Mouse (Mus musculus) megakaryocyte, adult 5-6 weeks (primary cell): ENCODE measurements around the gene Gigyf1. TPM values are rescaled to one million over a fixed set of nuclear protein-coding genes. Genes with fewer than 3 reads are reported as not detected.

Experiments used
- ATAC-seq: 2 replicates; pipeline ENCODE4 v1.8.0; 2016; ENCODE audit warnings: mild to moderate bottlenecking, inconsistent platforms; ENCODE audit not compliant: poor library complexity, severe bottlenecking
- total RNA-seq, 2 experiments: library from RNA; stranded (forward) in 1 of 2; stranded (reverse) in 1 of 2; fragments of 153-499, 151-499 nt in 1 of 2; fragments of 221-1000, 200-1000 nt in 1 of 2; gene quantifications; 2 replicates each; pipeline versions ENCODE4 v1.2.3 to v1.2.4; 2015 to 2017

The Gigyf1 gene
- total RNA-seq, 2 experiments from 2014 or later, result 5.6 to 8.3 TPM

DNA sequence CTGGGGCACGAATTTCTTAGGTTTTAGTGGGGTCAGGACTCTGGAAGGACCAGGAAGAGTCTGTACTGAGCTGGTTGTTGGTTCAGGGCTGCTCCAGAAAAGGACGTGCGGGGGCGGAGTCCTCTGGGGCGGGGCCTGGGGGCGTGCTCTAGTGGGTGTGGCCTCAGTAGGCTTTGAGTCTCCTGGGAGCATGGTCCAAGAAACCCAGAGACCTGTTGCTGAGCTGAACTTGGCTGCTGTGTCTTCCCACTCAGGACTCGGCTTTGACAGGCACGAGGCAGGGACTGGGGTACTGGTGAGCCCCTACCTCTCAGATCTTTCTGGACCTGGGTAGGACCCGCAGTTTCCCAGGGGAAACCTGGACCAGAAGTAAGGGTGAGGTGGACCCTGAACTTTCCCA, 51.3 kb downstream of the Gigyf1 start, which contains the start of gene Tfr2:
Gene Tfr2 (plus strand): TSS at position 176 of the 400 bp plus-strand sequence.
- peak; percentile 87 for ATAC-seq

DNA sequence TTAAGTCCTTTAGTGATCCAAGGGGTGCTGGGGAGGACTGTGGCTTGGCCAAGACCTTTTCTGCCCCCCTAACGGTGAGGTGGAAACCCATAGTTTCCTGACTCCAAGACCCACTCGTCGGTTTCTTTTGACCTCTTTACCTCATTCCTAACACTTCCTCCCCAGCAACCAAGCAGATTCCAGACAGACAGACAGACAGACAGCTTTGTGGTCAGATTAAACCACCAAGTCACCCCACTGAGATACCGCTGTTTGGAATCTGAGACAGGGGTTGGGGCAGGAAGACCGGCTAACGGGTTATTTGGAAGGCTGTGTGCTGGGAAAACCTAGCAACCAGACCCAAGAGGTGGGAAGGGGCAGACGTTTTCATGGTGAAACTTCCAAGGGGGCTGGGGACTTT, 51.8 kb downstream of the Gigyf1 start:
- peak; percentile 3; the same call in 1 of the 2 replicates for ATAC-seq

- ATAC-seq, result peak; percentile 43
Observed at GRCm38 (mm10) chr5:137570691-137571586, 52.6 kb downstream of the Gigyf1 start.

DNA sequence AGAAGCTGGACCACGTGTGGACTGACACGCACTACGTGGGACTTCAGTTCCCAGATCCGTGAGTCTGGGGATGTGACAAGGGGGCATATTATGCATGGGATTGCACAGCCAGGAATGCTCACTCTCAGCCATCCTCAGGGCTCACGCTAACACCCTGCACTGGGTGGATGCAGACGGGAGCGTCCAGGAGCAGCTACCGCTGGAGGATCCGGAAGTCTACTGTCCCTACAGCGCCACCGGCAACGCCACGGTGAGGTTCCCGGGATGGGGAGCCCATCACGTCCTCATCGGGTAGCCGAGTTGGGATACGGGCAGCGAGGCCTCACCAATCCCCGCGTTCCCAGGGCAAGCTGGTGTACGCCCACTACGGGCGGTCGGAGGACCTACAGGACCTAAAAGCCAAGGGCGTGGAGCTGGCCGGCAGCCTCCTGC, 56.1 kb downstream of the Gigyf1 start:
- no peak for ATAC-seq

Other genes starting within 250 kb of the Gigyf1 start
- 0.09 and 0.50 TPM in 2 replicates for gene Ache, start 231.0 kb upstream of the Gigyf1 start, total RNA-seq (2015)
- 0.07 and 0.08 TPM in 2 replicates for gene Ache, start 231.0 kb upstream of the Gigyf1 start, total RNA-seq (2017)
- 0.18 and 1.4 TPM in 2 replicates for gene Ufsp1, start 223.9 kb upstream of the Gigyf1 start, total RNA-seq (2015)
- 0.24 and 0.59 TPM in 2 replicates for gene Ufsp1, start 223.9 kb upstream of the Gigyf1 start, total RNA-seq (2017)
- gene Srrt, start 210.9 kb upstream of the Gigyf1 start, total RNA-seq (2015), result 71.9 and 97.1 TPM in 2 replicates
- 158 and 222 TPM in 2 replicates for gene Srrt, start 210.9 kb upstream of the Gigyf1 start, total RNA-seq (2017)
- gene Trip6, start 204.1 kb upstream of the Gigyf1 start, total RNA-seq (2015), result 4.1 and 4.2 TPM in 2 replicates
- 2.1 and 2.9 TPM in 2 replicates for gene Trip6, start 204.1 kb upstream of the Gigyf1 start, total RNA-seq (2017)
- gene Slc12a9, start 185.0 kb upstream of the Gigyf1 start, total RNA-seq (2015), result 12.8 and 13.4 TPM in 2 replicates
- gene Slc12a9, start 185.0 kb upstream of the Gigyf1 start, total RNA-seq (2017), result 20.9 and 21.6 TPM in 2 replicates
- 0.16 TPM in 1 of 2 replicates, not detected in the other for gene Ephb4, start 168.4 kb upstream of the Gigyf1 start, total RNA-seq (2015)
- not detected in 2 replicates for gene Ephb4, start 168.4 kb upstream of the Gigyf1 start, total RNA-seq (2017)
- gene Zan, start 41.5 kb upstream of the Gigyf1 start, total RNA-seq (2015), result 0.04 TPM in 1 of 2 replicates, not detected in the other
- gene Zan, start 41.5 kb upstream of the Gigyf1 start, total RNA-seq (2017), result not detected in 2 replicates
- gene Pop7, start 16.0 kb upstream of the Gigyf1 start, total RNA-seq (2015), result 20.4 and 27.5 TPM in 2 replicates
- gene Pop7, start 16.0 kb upstream of the Gigyf1 start, total RNA-seq (2017), result 11.9 and 14.9 TPM in 2 replicates
- gene Epo, start 14.7 kb downstream of the Gigyf1 start, total RNA-seq (2015), result not detected in 2 replicates
- gene Epo, start 14.7 kb downstream of the Gigyf1 start, total RNA-seq (2017), result not detected in 2 replicates
- gene Gnb2, start 15.0 kb downstream of the Gigyf1 start, total RNA-seq (2015), result 393 and 449 TPM in 2 replicates
- gene Gnb2, start 15.0 kb downstream of the Gigyf1 start, total RNA-seq (2017), result 377 and 389 TPM in 2 replicates
- gene Actl6b, start 35.0 kb downstream of the Gigyf1 start, total RNA-seq (2015), result not detected in 2 replicates
- not detected in 2 replicates for gene Actl6b, start 35.0 kb downstream of the Gigyf1 start, total RNA-seq (2017)
- gene Tfr2, start 51.3 kb downstream of the Gigyf1 start, total RNA-seq (2015), result 0.89 and 1.0 TPM in 2 replicates
- gene Tfr2, start 51.3 kb downstream of the Gigyf1 start, total RNA-seq (2017), result 1.3 and 2.5 TPM in 2 replicates
- 60.5 and 64.2 TPM in 2 replicates for gene Mospd3, start 82.5 kb downstream of the Gigyf1 start, total RNA-seq (2015)
- 6.4 and 10.6 TPM in 2 replicates for gene Mospd3, start 82.5 kb downstream of the Gigyf1 start, total RNA-seq (2017)
- 0.40 and 1.0 TPM in 2 replicates for gene Pcolce, start 95.2 kb downstream of the Gigyf1 start, total RNA-seq (2015)
- 0.51 TPM in 1 of 2 replicates, not detected in the other for gene Pcolce, start 95.2 kb downstream of the Gigyf1 start, total RNA-seq (2017)
- 0.18 TPM in 1 of 2 replicates, not detected in the other for gene Fbxo24, start 110.5 kb downstream of the Gigyf1 start, total RNA-seq (2015)
- gene Fbxo24, start 110.5 kb downstream of the Gigyf1 start, total RNA-seq (2017), result 0.37 TPM in 1 of 2 replicates, not detected in the other
- gene Lrch4, start 110.6 kb downstream of the Gigyf1 start, total RNA-seq (2015), result 76.5 and 93.0 TPM in 2 replicates
- gene Lrch4, start 110.6 kb downstream of the Gigyf1 start, total RNA-seq (2017), result 57.1 and 66.7 TPM in 2 replicates
- 8.1 and 10.2 TPM in 2 replicates for gene Gm20605, start 110.6 kb downstream of the Gigyf1 start, total RNA-seq (2015)
- 5.7 and 18.8 TPM in 2 replicates for gene Gm20605, start 110.6 kb downstream of the Gigyf1 start, total RNA-seq (2017)
- gene Sap25, start 122.8 kb downstream of the Gigyf1 start, total RNA-seq (2015), result 59.9 and 97.5 TPM in 2 replicates
- 27.8 and 35.6 TPM in 2 replicates for gene Sap25, start 122.8 kb downstream of the Gigyf1 start, total RNA-seq (2017)
- gene Irs3, start 127.2 kb downstream of the Gigyf1 start, total RNA-seq (2015), result not detected in 2 replicates
- not detected in 2 replicates for gene Irs3, start 127.2 kb downstream of the Gigyf1 start, total RNA-seq (2017)
- gene Agfg2, start 166.2 kb downstream of the Gigyf1 start, total RNA-seq (2015), result 19.3 and 19.9 TPM in 2 replicates
- gene Agfg2, start 166.2 kb downstream of the Gigyf1 start, total RNA-seq (2017), result 16.6 and 18.3 TPM in 2 replicates
- gene Nyap1, start 223.1 kb downstream of the Gigyf1 start, total RNA-seq (2015), result 0.21 and 0.27 TPM in 2 replicates
- gene Nyap1, start 223.1 kb downstream of the Gigyf1 start, total RNA-seq (2017), result 0.84 and 1.1 TPM in 2 replicates
- 55.9 and 74.7 TPM in 2 replicates for gene Tsc22d4, start 227.2 kb downstream of the Gigyf1 start, total RNA-seq (2015)
- 112 and 113 TPM in 2 replicates for gene Tsc22d4, start 227.2 kb downstream of the Gigyf1 start, total RNA-seq (2017)